Mouse (Mus musculus) brain, embryonic 14.5 days (tissue): ENCODE measurements around the gene BC028528. TPM values are rescaled to one million over a fixed set of nuclear protein-coding genes. Genes with fewer than 3 reads are reported as not detected.

Experiments used
- DNase-seq: peaks from one replicate; pipeline ENCODE4 v3.0.0-alpha.2; 2011; ENCODE audit warnings: low read depth
- CTCF ChIP-seq: fragments of 200-500 bp; IDR thresholded peaks from 2 replicates; pipeline ENCODE4 v1.5.1; 2012; ENCODE audit warnings: inconsistent platforms, mild to moderate bottlenecking, moderate library complexity, borderline replicate concordance; ENCODE audit not compliant: insufficient read depth, insufficient read length; ENCODE audit errors: extremely low read depth
- POLR2A ChIP-seq: fragments of 200-500 bp; IDR thresholded peaks from 2 replicates; pipeline ENCODE4 v1.6.1; 2012; ENCODE audit warnings: mild to moderate bottlenecking, inconsistent platforms, borderline replicate concordance; ENCODE audit not compliant: poor library complexity, insufficient read depth, insufficient read length, severe bottlenecking; ENCODE audit errors: extremely low read depth
- polyA plus RNA-seq: library from polyadenylated mRNA; depleted of rRNA; stranded (reverse); fragments of >200 nt; gene quantifications from 2 replicates; pipeline ENCODE4 v1.2.3, GENCODE M21; 2012; rRNA removed

The BC028528 gene
- 11.4 and 12.1 TPM in 2 replicates for polyA plus RNA-seq

DNA sequence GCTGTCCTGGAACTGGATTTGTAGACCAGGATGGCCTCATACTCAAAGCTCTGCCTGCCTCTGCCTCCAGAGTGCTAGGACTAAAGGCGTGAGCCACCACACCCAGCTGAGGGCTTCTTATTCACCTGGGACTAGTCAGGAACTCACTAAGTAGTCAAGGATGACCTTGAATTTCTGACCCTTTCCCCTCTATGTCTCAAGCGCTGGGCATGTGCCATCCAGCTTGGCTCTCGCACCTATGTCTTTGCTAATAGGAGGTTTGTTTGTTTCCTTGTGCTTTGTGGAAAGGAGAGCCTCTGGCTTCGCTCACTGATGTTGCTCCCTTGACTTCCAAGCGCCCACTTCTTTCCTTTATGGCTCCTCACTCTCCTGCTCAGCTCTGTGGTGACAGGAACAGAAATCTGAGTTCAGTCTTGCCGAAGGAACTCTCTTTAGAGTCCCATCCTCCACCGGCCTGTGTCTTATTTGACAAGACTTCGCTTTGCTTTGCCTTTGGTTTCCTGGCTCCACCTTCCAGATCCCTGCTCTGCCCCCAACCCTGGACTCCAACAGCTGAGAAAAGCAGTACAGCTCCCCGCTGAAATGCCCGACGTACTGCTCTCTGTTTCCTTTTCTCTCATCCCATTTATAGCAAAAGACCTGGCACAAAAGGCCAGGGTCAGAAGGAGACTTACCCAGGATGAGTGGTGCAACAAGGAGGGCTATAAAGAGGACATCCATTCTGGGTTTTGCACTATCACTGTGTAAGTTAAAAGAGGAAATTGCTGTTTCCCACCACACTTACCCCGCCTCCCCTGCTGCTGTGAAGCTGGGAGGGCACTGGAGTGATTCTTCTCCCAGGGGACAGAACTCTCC is at the start of gene BC028528:
TSS of gene BC028528 (minus strand) at position 795 of the 855 bp plus-strand sequence.
- peak; percentile 32 for DNase-seq
- TF ChIP-seq CTCF (no peak), POLR2A (no peak)

DNA sequence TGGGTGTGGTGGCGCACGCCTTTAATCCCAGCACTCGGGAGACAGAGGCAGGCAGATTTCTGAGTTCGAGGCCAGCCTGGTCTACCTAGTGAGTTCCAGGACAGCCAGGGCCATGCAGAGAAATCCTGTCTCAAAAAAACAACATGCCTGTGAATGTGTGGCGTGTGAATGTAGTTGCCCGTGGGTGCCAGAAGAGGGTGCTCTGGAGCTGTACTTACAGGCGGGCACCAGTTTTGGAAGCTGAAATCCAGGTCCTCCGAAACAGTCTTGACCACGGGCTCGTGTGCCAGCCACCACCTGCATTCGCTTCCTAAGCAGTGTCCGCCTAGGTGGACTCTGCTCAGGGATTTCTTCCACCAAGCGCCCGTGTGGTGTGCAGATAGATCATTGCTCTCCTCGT is 47.0 kb upstream of the BC028528 start:
- DNase-seq: no peak
- TF ChIP-seq POLR2A: no peak
- peak; percentile 43; the same call in 1 of the 2 replicates for TF ChIP-seq CTCF

- TF ChIP-seq POLR2A (no peak), CTCF (no peak)
- DNase-seq: no peak
These were observed 46.4 kb upstream of the BC028528 start for GRCm38 (mm10) chr3:95938217-95938616.

DNA sequence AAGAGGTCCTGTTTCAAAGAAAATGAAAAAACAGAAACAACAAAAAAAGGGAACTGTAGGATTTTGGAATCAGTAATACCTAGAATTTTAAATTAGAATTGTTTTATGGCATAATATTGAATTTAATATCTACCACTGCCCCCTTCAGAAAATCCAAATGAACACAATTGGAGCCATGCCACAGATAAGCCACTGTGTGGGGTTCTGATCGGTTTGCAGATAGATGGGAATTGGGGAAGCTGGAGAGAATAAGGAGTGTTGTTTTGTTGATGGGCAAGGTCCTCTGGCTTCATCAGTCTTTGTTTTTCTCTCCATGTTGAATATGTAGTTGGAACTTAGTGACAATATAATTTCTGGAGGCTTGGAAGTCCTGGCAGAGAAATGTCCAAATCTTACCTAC is 42.6 kb upstream of the BC028528 start:
- TF ChIP-seq CTCF (no peak), POLR2A (no peak)
- no peak for DNase-seq

DNA sequence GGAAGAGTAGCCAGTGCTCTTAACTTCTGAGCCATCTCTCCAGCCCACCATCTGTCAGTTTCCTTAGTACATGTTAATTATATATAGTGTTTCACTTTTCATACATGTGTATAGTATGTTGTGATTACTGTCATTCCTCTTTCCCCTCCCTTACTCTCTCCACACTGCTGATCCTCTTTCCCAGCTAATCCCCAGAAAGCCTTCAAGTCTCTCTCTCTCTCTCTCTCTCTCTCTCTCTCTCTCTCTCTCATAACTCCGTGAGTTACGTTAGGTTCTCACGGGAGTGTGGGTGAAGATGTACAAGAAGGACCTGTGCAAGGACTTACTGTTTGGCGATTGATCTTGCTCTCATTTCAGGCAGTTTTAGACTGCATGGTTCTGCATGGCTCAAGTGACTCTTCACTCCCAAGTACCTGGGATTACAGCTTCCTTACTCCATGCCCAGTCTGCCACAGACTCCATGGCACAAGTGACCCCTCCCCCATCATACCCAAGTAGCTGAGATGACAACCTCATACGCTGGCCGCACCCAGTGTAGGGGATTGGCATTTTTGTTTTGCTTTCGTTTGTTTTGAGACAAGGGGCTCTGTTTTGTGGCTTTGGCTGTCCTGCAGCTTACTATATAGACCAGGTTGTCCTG is 41.4 kb upstream of the BC028528 start:
- TF ChIP-seq POLR2A (no peak), CTCF (no peak)
- DNase-seq: no peak

GRCm38 (mm10) chr3:95932566-95932965 is 40.8 kb upstream of the BC028528 start:
- no peak for DNase-seq
- TF ChIP-seq CTCF (no peak), POLR2A (no peak)

- no peak for DNase-seq
- TF ChIP-seq POLR2A (no peak), CTCF (no peak)
These were observed 40.4 kb upstream of the BC028528 start for GRCm38 (mm10) chr3:95932157-95932556.

GRCm38 (mm10) chr3:95931471-95931870 is 39.7 kb upstream of the BC028528 start:
- TF ChIP-seq CTCF (no peak), POLR2A (no peak)
- DNase-seq: no peak

GRCm38 (mm10) chr3:95930471-95930789 is 38.6 kb upstream of the BC028528 start:
- TF ChIP-seq CTCF: no peak
- TF ChIP-seq POLR2A: no peak
- no peak for DNase-seq

DNA sequence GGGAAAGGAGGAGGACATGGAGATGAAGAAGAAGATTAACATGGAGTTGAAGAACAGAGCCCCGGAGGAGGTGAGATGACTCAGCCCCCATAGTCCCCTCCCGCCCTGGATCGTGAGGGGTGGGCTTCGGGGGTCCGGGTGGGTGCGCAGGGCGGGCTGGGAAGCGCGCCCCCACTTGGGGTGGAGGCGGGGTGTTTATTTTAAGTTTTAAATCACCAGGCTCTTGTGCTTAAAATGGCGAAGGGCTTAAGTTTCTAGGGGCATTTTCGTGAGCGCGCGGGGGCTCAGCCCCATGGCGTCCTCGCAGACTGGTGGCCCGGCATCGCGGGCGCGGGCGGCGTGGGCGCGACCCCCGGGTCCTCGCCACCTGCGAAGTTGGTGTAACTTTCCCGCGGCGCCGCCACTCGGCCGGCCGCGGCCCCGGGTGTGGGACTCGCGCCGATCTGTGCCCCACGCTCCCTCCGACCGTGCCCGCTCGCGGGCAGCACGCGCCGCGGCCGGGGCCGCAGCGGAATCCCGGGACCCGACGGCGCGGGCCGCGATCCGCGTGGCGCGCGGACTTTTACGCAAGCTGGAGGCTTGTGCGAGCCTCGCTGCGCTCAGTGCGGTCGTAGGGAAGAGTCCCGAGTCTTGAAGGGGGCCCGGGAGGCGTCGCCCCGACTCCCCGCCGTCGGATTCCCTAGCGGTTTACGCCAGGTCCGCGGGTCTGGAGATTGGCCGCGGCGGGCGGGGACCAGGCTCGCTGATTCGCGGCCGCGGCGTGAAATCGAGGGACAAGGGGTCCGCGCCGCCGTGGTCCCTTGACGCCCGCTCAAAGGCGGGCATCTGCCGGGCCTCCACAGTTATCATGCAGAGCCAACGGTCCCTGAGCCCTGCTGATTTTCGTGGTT is 38.0 kb upstream of the BC028528 start:
- peak; percentile 64 for DNase-seq
- TF ChIP-seq POLR2A (no peak), CTCF (no peak)

DNA sequence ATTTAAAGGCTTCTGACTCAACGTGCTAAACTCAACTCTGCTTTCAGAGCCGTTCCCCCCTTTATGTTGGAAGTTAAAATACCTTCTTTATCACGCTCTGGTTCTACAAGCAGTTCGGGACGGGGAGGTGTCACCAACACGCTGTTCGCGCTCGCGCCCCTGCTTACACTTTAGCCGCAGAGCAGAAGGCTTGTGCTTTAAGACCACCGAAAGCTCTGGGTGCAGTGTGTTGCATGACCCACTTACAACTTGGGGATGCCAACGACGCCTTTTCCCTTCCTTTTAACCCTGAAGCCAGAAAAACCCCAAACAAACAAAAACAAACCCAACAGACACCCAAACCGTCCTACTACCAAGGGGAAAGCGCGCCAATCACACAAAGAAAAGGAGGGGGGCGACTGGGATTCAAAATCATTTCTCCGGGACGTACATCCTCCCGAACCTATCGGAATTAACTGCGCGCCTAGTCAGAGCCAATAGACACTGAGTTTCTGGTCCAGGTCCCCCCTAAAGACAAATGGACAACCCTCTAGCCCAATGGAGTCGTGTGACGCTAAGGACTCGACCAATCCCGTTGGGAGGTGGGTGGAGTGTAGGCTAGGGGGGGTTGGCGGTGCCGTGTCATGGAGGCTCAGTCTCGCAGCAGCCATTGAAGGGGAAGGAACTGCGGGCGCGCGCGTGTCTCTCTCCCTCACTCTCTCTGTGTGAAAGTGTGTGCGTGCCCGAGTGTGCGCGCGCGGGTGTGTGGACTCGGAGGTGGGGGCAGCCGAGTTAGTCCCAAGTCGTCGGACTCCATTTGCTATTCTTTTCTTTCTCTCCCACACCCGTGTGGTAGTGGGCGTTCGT is 37.1 kb upstream of the BC028528 start, which contains the start of gene Anp32e:
TSS of gene Anp32e (plus strand) at position 589 of the 846 bp plus-strand sequence.
- peak; percentile 59; the same call in 1 of the 2 replicates for TF ChIP-seq POLR2A
- no peak for TF ChIP-seq CTCF
- peak; percentile 100 for DNase-seq
